Mouse (Mus musculus) liver, adult 10 weeks (tissue): ENCODE measurements around the gene D430019H16Rik. TPM values are rescaled to one million over a fixed set of nuclear protein-coding genes. Genes with fewer than 3 reads are reported as not detected.

Source experiments
- polyA plus RNA-seq: library from polyadenylated mRNA; stranded (reverse); fragments of 350-450 nt; fragmentation: Illumina TruSeq; extraction: RNeasy Lipid Tissue Mini Kit (QIAGEN cat#74804); gene quantifications from one replicate; pipeline ENCODE4 v1.2.3, GENCODE M21; 2014; ENCODE audit warnings: low read depth, low replicate concordance

The D430019H16Rik gene
- 0.34 TPM for polyA plus RNA-seq

GRCm38 (mm10) chr12:105453670-105454257, at the start of gene D430019H16Rik:
Gene D430019H16Rik, plus strand, starts transcription at chr12:105453856.

Other genes with a start within 250 kb of the D430019H16Rik start
- not detected for gene Tcl1, start 231.1 kb upstream of the D430019H16Rik start, polyA plus RNA-seq
- gene Tunar, start 120.0 kb upstream of the D430019H16Rik start, polyA plus RNA-seq, result not detected
- not detected for gene Bdkrb2, start 109.4 kb downstream of the D430019H16Rik start, polyA plus RNA-seq
- gene Bdkrb1, start 149.2 kb downstream of the D430019H16Rik start, polyA plus RNA-seq, result not detected
- gene Gskip, start 231.0 kb downstream of the D430019H16Rik start, polyA plus RNA-seq, result 7.4 TPM
- 9.1 TPM for gene Atg2b, start 231.4 kb downstream of the D430019H16Rik start, polyA plus RNA-seq